Mouse (Mus musculus) thymus, adult 18-20 months (tissue): ENCODE data around the gene Gm20518.
A peak's percentile ranks its signal among the peaks of the same experiment; 100 is the strongest.

ENCODE experiments used
- DNase-seq, 2 experiments: peaks; one replicate each; pipeline ENCODE4 v3.0.0; 2022; ENCODE audit warnings: mixed read lengths in 2 of 2

The Gm20518 gene

GRCm38 (mm10) chr16:17838051-17838450, 53.4 kb downstream of the Gm20518 start, which contains the start of gene Car15:
TSS of gene Car15 (minus strand) at chr16:17838364.
- no peak for DNase-seq

GRCm38 (mm10) chr16:17835481-17835880, 56.0 kb downstream of the Gm20518 start:
- no peak for DNase-seq

GRCm38 (mm10) chr16:17834543-17834942, 56.9 kb downstream of the Gm20518 start:
- DNase-seq, result no peak

GRCm38 (mm10) chr16:17833681-17834399, 57.6 kb downstream of the Gm20518 start:
- DNase-seq, result no peak

GRCm38 (mm10) chr16:17833321-17833680, 58.2 kb downstream of the Gm20518 start:
- no peak for DNase-seq

GRCm38 (mm10) chr16:17832821-17833220, 58.6 kb downstream of the Gm20518 start, which contains the start of gene B830017H08Rik:
TSS of gene B830017H08Rik (plus strand) at chr16:17833121.
- DNase-seq, result no peak

- no peak for DNase-seq
Observed at GRCm38 (mm10) chr16:17831781-17832180, 59.7 kb downstream of the Gm20518 start.

GRCm38 (mm10) chr16:17830385-17831178, 60.9 kb downstream of the Gm20518 start:
- DNase-seq, result no peak

- no peak for DNase-seq
Observed at GRCm38 (mm10) chr16:17828867-17829266, 62.6 kb downstream of the Gm20518 start.

GRCm38 (mm10) chr16:17828229-17828628, 63.2 kb downstream of the Gm20518 start:
- DNase-seq, result no peak

- DNase-seq, result no peak
Observed at GRCm38 (mm10) chr16:17826500-17826899, 65.0 kb downstream of the Gm20518 start.

- no peak for DNase-seq
Observed at GRCm38 (mm10) chr16:17816528-17816927, 74.9 kb downstream of the Gm20518 start.

GRCm38 (mm10) chr16:17815411-17816402, 75.8 kb downstream of the Gm20518 start:
- peak; percentile 48 to 59 for DNase-seq

- no peak for DNase-seq
Observed at GRCm38 (mm10) chr16:17813173-17813572, 78.3 kb downstream of the Gm20518 start.

GRCm38 (mm10) chr16:17812120-17812519, 79.4 kb downstream of the Gm20518 start:
- no peak for DNase-seq

GRCm38 (mm10) chr16:17809711-17810110, 81.8 kb downstream of the Gm20518 start:
- DNase-seq, result no peak

GRCm38 (mm10) chr16:17809125-17809524, 82.3 kb downstream of the Gm20518 start:
- no peak for DNase-seq

GRCm38 (mm10) chr16:17807192-17808009, 84.1 kb downstream of the Gm20518 start:
- peak; percentile 83 to 84 for DNase-seq

GRCm38 (mm10) chr16:17806581-17807191, 84.8 kb downstream of the Gm20518 start:
- DNase-seq, result peak in 1 of 2 experiments; percentile 40

GRCm38 (mm10) chr16:17804982-17805381, 86.5 kb downstream of the Gm20518 start:
- no peak for DNase-seq

- no peak for DNase-seq
Observed at GRCm38 (mm10) chr16:17804449-17804912, 87.0 kb downstream of the Gm20518 start.
